Mouse (Mus musculus) limb, embryonic 12.5 days (tissue): ENCODE measurements around the gene Spc24. TPM values are rescaled to one million over a fixed set of nuclear protein-coding genes. Genes with fewer than 3 reads are reported as not detected.

ENCODE experiments used
- ATAC-seq: fragments of 200-750 bp; cut with Nextera tagmentation; 2 replicates; pipeline ENCODE4 v1.8.0; 2017; ENCODE audit warnings: low read depth, moderate TSS enrichment; ENCODE audit not compliant: insufficient number of reproducible peaks, insufficient read depth, low FRiP score, low TSS enrichment
- H3K27ac ChIP-seq: fragments of 300-500 bp; sonication (generic); 2 replicates; pipeline ENCODE4 v1.5.1; 2016; ENCODE audit warnings: mild to moderate bottlenecking, moderate library complexity
- H3K27me3 ChIP-seq: fragments of 300-500 bp; sonication (generic); 2 replicates; pipeline ENCODE4 v1.6.1; 2016; ENCODE audit warnings: mild to moderate bottlenecking, moderate library complexity
- H3K36me3 ChIP-seq: fragments of 300-500 bp; sonication (generic); 2 replicates; pipeline ENCODE4 v1.6.1; 2016; ENCODE audit warnings: mild to moderate bottlenecking, moderate library complexity
- H3K4me1 ChIP-seq: fragments of 300-500 bp; sonication (generic); replicated peaks from 2 replicates; pipeline ENCODE4 v1.6.1; 2016
- H3K4me2 ChIP-seq: fragments of 300-500 bp; sonication (generic); 2 replicates; pipeline ENCODE4 v1.6.1; 2016; ENCODE audit warnings: mild to moderate bottlenecking, moderate library complexity
- H3K4me3 ChIP-seq: fragments of 300-500 bp; sonication (generic); replicated peaks from 2 replicates; pipeline ENCODE4 v1.5.1; 2016; ENCODE audit warnings: mild to moderate bottlenecking
- H3K9ac ChIP-seq: fragments of 300-500 bp; sonication (generic); replicated peaks from 2 replicates; pipeline ENCODE4 v1.6.1; 2016; ENCODE audit warnings: mild to moderate bottlenecking, moderate library complexity
- H3K9me3 ChIP-seq: fragments of 300-500 bp; sonication (generic); 2 replicates; pipeline ENCODE4 v1.6.1; 2016; ENCODE audit warnings: mild to moderate bottlenecking, moderate library complexity
- WGBS: fragments of 180-500 bp; shearing (Covaris S2); methylation state at CpG from one replicate; pipeline ENCODE4 v1.1.7; 2016; 5-methylcytosine and 5-hydroxymethylcytosine counted together
- polyA plus RNA-seq: library from polyadenylated mRNA; unstranded; fragments of >200 nt; fragmentation: Nextera tagmentation; extraction: Ambion mirVana; gene quantifications from 2 replicates; pipeline ENCODE4 v1.2.1, GENCODE M21; 2016

The Spc24 gene
- polyA plus RNA-seq, 1 experiment from 2014 or later, result 152 TPM

DNA sequence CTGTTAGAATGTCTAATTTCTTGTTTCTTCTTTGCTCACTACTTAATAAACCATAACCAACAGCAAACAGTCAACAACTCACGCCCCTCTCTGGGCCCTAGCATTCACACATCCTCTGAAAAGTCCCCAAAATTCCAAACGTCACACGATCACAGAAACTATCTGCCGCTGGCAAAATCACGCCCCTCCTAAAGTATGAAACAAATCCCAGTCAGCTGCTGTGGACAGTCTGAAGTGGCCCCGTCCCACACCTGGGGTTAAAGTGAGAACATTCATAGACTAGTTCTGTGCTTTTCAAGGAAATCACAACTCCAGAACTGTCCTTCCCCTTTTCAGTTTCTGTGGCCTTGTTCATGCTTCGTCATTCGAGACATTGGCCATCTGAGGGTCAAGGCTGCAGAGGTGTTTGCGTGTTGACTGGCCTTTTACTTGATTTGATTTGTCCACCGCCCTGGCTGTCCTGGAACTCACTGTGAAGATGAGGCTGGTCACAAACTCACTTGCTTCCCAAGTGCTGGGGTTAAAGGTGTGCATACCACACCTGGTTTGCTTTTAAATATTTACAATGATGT, 31.8 kb downstream of the Spc24 start:
- H3K9ac ChIP-seq, result no peak overlapping the region
- no peaks in the 10 kb centered on the region for H3K27me3 ChIP-seq
- WGBS, result 85% methylated on average over 10 of the region's 10 CpGs
- H3K4me2 ChIP-seq, result no peak overlapping the region
- H3K4me3 ChIP-seq, result no peak overlapping the region
- no peak overlapping the region for H3K27ac ChIP-seq
- H3K4me1 ChIP-seq, result peaks cover 20% of the 10 kb centered on the region
- H3K9me3 ChIP-seq, result no peaks in the 10 kb centered on the region; the same call in 1 of the 2 replicates
- H3K36me3 ChIP-seq, result peaks cover 66% of the 10 kb centered on the region
- ATAC-seq, result no peak

DNA sequence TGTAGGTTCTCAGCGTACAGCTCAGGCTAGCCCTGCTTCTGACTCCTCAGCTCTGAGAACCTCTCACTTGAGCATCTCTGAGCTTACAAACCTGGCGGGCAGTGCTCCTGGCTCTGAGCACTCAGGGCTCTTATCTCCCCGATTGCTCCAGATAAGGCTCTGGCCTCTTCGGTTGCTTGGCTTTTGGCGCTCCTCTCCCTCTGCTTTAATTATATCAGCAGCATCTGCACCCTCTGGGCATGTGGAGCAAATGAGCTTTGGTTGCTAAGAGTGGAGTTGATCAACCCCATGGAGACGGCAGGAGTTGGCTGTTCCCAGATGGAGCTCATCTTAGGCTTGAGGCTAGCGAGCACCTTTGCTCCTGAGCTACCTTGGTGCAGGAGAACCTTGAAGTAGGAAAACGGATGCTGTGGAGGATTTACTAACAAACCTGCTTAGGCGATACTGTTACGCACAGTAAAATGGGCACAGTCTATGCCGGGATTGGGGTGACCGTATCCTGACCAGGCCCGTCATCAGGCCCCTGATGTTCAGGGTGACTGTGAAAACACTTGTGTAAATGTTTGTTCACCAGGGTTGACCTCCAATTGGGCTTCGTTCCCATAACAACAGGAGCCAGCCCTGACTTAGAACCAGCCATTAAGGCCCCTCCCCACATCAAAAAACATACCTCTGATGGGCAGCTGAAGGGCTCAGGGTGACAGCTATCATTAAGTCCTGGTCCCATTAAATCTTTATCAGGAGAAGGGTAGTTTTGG, 33.7 kb downstream of the Spc24 start:
- 83% methylated on average over 14 of the region's 14 CpGs for WGBS
- Histone ChIP-seq H3K4me3 (no peak overlapping the region), H3K36me3 (peaks cover 47% of the 10 kb centered on the region), H3K4me2 (0 out of 2 replicates have a peak overlapping the region, but pooled peaks have one; percentile 84), H3K9ac (no peak overlapping the region), H3K9me3 (no peaks in the 10 kb centered on the region; the same call in 1 of the 2 replicates), H3K27me3 (no peaks in the 10 kb centered on the region), H3K4me1 (peaks cover 24% of the 10 kb centered on the region), H3K27ac (no peak overlapping the region)
- ATAC-seq, result no peak

DNA sequence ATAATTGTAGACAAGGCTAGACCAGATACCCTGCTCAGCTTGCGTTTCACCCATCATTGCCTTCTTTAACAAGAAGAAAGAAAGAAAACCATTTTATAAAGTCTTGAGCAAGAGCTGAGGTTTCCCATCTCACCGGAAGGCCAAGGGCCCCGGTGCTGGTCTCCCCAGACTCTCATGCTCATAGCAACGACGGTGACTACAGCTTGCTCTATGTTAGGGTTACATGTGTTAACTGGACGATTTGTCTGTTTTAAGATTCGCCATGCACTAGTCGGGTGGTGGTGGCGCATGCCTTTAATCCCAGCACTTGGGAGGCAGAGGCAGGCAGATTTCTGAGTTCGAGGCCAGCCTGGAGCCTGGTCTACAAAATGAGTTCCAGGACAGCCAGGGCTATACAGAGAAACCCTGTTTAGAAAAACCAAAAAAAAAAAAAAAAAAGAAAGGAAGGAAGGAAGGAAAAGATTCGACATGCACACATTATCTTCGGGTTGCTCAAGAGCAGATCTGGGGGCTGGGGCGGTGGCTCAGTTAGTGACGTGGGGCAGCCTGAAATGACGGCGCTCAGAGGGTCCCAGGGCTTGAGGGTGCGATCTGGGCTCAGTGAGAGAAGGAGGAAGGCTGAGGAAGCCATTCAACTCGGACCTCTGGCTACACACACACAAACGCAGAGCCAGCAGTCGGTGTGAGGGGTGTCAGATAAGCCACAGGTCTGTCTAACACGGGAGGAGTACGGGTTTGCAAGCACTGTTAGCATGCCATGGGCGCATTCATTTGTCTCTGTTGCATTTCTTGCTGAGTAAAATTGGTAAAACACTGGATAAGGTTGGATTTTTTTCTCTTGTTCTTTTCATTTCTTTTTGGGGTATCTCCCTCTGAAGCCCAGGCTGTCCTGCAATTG, 34.6 kb downstream of the Spc24 start:
- WGBS, result 89% methylated on average over 23 of the region's 23 CpGs
- H3K27me3 ChIP-seq, result no peaks in the 10 kb centered on the region
- H3K36me3 ChIP-seq, result peaks cover 37% of the 10 kb centered on the region
- no peaks in the 10 kb centered on the region; the same call in 1 of the 2 replicates for H3K9me3 ChIP-seq
- peak overlapping the region; percentile 76 for H3K4me3 ChIP-seq
- H3K4me2 ChIP-seq, result peak overlapping the region; percentile 84
- H3K9ac ChIP-seq, result 0 out of 2 replicates have a peak overlapping the region, but pooled peaks have one; percentile 56
- no peak overlapping the region for H3K27ac ChIP-seq
- no peak for ATAC-seq
- peaks cover 28% of the 10 kb centered on the region for H3K4me1 ChIP-seq

DNA sequence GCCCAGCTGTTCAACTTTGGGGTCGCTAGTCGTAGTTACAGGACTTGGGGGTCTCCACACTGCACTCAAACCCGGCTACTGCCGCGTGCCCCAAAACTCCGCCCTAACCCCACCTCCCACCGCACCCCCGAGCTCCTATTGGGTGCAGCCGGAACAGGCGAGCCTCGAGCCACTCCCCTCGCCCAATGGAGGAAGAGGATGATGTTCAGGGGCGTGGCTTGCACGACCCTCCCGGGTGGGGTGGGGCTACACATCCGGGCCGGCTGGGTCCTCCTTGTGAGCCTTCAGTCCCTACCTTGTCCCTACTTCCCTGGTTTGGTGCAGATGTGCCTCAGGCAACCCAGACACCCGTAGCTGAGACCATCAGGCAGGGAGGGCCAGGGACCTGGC, 36.0 kb downstream of the Spc24 start:
- H3K4me2 ChIP-seq, result peak overlapping the region; percentile 84
- peak overlapping the region; percentile 96 for H3K27ac ChIP-seq
- H3K9ac ChIP-seq, result peak overlapping the region; percentile 56
- H3K27me3 ChIP-seq, result no peaks in the 10 kb centered on the region
- H3K36me3 ChIP-seq, result peaks cover 28% of the 10 kb centered on the region
- H3K4me1 ChIP-seq, result peaks cover 28% of the 10 kb centered on the region
- no peaks in the 10 kb centered on the region for H3K9me3 ChIP-seq
- peak; percentile 92 for ATAC-seq
- peak overlapping the region; percentile 76 for H3K4me3 ChIP-seq
- WGBS, result 0% methylated on average over 18 of the region's 18 CpGs

GRCm38 (mm10) chr9:21723377-21724146, 36.5 kb downstream of the Spc24 start, which contains the start of gene Ldlr:
Ldlr (plus strand) TSS chr9:21723483.
- Histone ChIP-seq H3K36me3 (peaks cover 22% of the 10 kb centered on the region), H3K27ac (peak within 1 kb of the TSS; percentile 96), H3K4me3 (peak within 1 kb of the TSS; percentile 76), H3K4me2 (peak within 1 kb of the TSS; percentile 84), H3K27me3 (no peaks in the 10 kb centered on the region), H3K9me3 (no peaks in the 10 kb centered on the region), H3K4me1 (peaks cover 28% of the 10 kb centered on the region), H3K9ac (peak within 1 kb of the TSS; percentile 56)
- peak; percentile 78 for ATAC-seq
- WGBS, result under 1% methylated on average over 47 of the region's 47 CpGs

DNA sequence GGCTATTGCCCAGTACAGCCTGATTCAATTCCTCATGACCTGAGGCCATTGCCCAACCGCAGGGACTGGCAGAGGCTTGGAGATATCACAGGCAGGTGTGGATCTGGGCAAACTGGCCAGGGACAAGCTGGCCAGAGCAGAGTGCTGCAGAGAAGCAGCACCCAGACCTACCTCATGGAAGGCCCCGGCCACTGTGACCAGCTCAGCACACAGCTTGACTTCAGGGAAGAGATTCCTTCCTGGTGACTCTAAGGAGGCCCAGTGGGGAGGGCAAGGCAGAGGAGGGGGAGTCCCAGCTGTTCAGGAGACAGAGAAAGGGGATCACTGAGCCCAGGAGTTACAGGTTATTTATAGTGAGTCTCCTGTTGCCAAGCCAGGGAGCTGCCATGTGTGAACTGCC, 39.1 kb downstream of the Spc24 start:
- no peak overlapping the region for H3K4me2 ChIP-seq
- H3K4me3 ChIP-seq, result no peak overlapping the region
- H3K9me3 ChIP-seq, result 0 out of 2 replicates have a peak, but pooled peaks cover 3% of the 10 kb centered on the region
- H3K9ac ChIP-seq, result no peak overlapping the region
- no peaks in the 10 kb centered on the region; the same call in 1 of the 2 replicates for H3K36me3 ChIP-seq
- H3K27me3 ChIP-seq, result no peaks in the 10 kb centered on the region
- H3K4me1 ChIP-seq, result peaks cover 24% of the 10 kb centered on the region
- ATAC-seq, result no peak
- H3K27ac ChIP-seq, result peak overlapping the region; percentile 45; the same call in 1 of the 2 replicates
- 58% methylated on average over 2 of the region's 2 CpGs for WGBS

DNA sequence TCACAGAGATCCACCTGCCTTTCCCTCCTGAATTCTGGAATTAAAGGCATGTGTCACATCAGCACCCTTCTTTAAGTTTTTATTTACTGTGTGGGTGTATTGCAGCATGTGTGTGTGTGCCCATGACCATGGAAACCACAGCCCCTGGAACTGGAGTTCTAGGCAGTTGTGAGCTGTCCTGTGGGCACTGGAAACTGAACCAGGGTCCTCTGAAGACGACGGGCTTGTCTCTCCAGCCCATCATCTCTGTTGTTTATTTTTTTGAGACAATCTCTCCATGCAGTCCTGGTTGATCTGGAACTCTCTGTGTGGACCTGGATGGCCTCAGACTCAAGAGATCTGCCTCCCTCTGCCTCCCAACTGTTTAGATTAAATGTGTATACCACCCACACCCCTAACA, 43.1 kb downstream of the Spc24 start:
- 88% methylated on average over 2 of the region's 2 CpGs for WGBS
- Histone ChIP-seq H3K36me3 (0 out of 2 replicates have a peak, but pooled peaks cover 6% of the 10 kb centered on the region), H3K4me3 (no peak overlapping the region), H3K4me1 (0 out of 2 replicates have a peak, but pooled peaks cover 4% of the 10 kb centered on the region), H3K27me3 (no peaks in the 10 kb centered on the region), H3K9ac (no peak overlapping the region), H3K4me2 (no peak overlapping the region), H3K9me3 (0 out of 2 replicates have a peak, but pooled peaks cover 3% of the 10 kb centered on the region), H3K27ac (no peak overlapping the region)
- no peak for ATAC-seq

- no peak for ATAC-seq
- H3K27me3 ChIP-seq, result no peaks in the 10 kb centered on the region
- WGBS, result 69% methylated on average over 4 of the region's 4 CpGs
These were observed 44.8 kb downstream of the Spc24 start for GRCm38 (mm10) chr9:21715298-21715697.

GRCm38 (mm10) chr9:21709340-21709739, 50.8 kb downstream of the Spc24 start:
- no peak for ATAC-seq
- Histone ChIP-seq H3K4me3 (no peak overlapping the region), H3K9ac (no peak overlapping the region), H3K36me3 (peaks cover 55% of the 10 kb centered on the region), H3K27ac (no peak overlapping the region), H3K4me1 (no peaks in the 10 kb centered on the region), H3K4me2 (no peak overlapping the region), H3K27me3 (no peaks in the 10 kb centered on the region), H3K9me3 (no peaks in the 10 kb centered on the region)
- WGBS, result 87% methylated on average over 3 of the region's 3 CpGs

More at GRCm38 (mm10) chr9:21715298-21715697, 44.8 kb downstream of the Spc24 start:
- Histone ChIP-seq H3K27ac (no peak overlapping the region), H3K4me3 (no peak overlapping the region), H3K9ac (no peak overlapping the region), H3K36me3 (0 out of 2 replicates have a peak, but pooled peaks cover 6% of the 10 kb centered on the region), H3K4me1 (no peaks in the 10 kb centered on the region), H3K4me2 (no peak overlapping the region), H3K9me3 (0 out of 2 replicates have a peak, but pooled peaks cover 3% of the 10 kb centered on the region)

DNA sequence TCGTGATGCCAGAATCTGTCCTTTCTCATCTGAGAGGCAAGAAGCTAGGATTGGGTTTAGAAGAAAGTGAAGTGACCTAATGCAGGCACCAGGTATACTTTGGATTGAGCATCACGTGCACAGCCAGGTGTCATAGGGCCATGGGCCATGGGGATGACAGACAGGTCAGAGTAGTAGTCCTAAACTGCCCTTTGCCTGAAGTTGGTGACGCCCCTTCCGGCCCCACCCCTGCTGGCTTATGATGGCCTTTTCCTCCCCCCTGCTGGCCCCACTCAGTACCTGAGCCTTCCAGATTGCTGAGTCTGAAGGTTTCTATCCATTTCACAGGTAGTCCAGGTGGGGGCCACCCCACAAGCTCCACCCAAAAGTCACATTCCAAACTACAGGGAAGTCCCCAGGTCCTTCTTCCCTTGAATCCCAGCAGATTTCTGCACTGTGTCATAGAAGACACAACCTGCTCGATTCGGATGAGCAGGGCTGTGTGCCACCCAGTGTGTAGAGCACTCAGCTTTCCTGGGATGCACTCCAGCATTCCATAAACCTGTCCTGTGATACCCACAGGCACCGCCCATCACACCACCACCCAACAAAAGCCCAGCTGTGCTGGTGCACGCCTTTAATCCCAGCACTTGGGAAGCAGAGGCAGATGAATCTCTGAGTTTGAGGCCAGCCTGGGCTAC, 53.4 kb downstream of the Spc24 start:
- Histone ChIP-seq H3K9ac (no peak overlapping the region), H3K27me3 (no peaks in the 10 kb centered on the region), H3K4me3 (no peak overlapping the region), H3K36me3 (peaks cover 75% of the 10 kb centered on the region), H3K4me1 (no peaks in the 10 kb centered on the region), H3K27ac (no peak overlapping the region), H3K4me2 (no peak overlapping the region), H3K9me3 (no peaks in the 10 kb centered on the region)
- no peak for ATAC-seq
- WGBS, result 91% methylated on average over 8 of the region's 8 CpGs
